Mouse (Mus musculus): Measurements from ENCODE around the gene Sumo2. TPM values are rescaled to one million over a fixed set of nuclear protein-coding genes. Genes with fewer than 3 reads are reported as not detected.

Gene Sumo2
- polyA plus RNA-seq, 1 experiment: 303 TPM

DNA sequence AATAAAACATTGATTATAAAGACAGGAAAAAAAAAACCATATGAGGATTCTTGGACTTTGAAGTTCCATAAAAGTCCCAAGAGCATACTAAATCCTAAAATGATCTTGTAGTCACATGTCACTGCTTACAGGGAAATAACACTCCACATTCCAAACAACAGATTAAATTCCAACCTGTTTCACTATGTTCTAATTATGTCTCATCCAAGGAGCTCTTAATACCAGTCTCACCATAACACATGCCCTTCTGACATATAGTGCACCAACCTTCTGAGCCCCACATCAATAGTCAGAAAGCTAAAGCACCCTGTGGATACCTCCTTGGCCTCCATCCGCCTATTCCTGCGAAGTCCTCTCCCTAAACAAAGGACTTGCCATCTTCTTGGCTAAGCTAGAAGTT lies 15.9 kb downstream of the Sumo2 start:
- no peak overlapping the region for H3K27ac ChIP-seq (ENCODE audit: insufficient read depth, low read depth, low read length)
- TF ChIP-seq CTCF (IDR thresholded peaks at IDR 0.05; ENCODE audit: low read depth, low read length): no peak
- TF ChIP-seq POLR2A (IDR thresholded peaks at IDR 0.05; ENCODE audit: borderline replicate concordance, low read depth, low read length): no peak
- no peak overlapping the region for H3K4me3 ChIP-seq (ENCODE audit: insufficient read depth, low read length)
- peaks cover 2% of the 10 kb centered on the region; the same call in 1 of the 2 replicates for H3K4me1 ChIP-seq (ENCODE audit: control insufficient read depth, insufficient read depth, low read length)

DNA sequence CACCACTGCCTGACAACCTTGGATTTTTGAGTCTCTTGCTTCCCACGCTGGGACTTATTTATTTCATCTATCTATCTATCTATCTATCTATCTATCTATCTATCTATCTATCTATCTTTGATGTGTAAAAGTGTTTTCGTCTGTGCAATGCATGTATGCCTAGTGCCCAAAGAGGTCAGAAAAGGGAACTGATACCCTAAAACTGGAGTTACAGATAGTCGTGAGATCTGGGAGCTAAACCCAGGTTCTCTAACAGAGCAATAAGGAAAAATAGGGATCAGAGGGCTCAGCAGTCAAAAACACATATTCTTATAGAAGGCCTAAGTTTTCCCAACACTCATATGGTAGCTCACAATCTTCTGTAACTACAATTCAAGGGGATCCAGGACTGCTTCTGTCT lies 16.5 kb downstream of the Sumo2 start:
- TF ChIP-seq POLR2A (IDR thresholded peaks at IDR 0.05; ENCODE audit: borderline replicate concordance, low read depth, low read length): no peak
- no peak for TF ChIP-seq CTCF (IDR thresholded peaks at IDR 0.05; ENCODE audit: low read depth, low read length)
- Histone ChIP-seq H3K4me3 (ENCODE audit: insufficient read depth, low read length) (no peak overlapping the region), H3K27ac (ENCODE audit: insufficient read depth, low read depth, low read length) (no peak overlapping the region), H3K4me1 (ENCODE audit: control insufficient read depth, insufficient read depth, low read length) (peaks cover 5% of the 10 kb centered on the region)

DNA sequence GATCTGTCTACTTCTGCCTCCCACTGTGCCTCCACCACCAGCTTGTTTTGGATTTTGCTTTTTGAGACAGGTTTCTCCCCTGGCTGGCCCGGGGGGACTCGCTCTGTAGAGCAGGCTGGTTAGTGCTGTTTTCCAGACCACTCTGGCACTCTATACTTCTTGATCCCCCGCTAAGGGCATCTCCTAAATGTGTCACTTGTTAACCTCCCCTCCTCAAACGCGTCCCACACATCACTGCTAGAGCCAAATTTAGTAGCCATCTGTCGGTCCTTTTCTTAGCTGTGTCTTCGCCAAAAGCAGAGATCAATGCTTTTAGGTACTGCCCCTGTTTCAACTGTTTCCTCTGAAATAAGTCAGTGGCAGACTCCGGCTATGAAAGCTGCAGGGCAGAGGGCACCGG lies 17.4 kb downstream of the Sumo2 start:
- Histone ChIP-seq H3K27ac (ENCODE audit: insufficient read depth, low read depth, low read length) (no peak overlapping the region), H3K4me1 (ENCODE audit: control insufficient read depth, insufficient read depth, low read length) (peaks cover 5% of the 10 kb centered on the region), H3K4me3 (ENCODE audit: insufficient read depth, low read length) (no peak overlapping the region)
- TF ChIP-seq CTCF (IDR thresholded peaks at IDR 0.05; ENCODE audit: low read depth, low read length) (no peak), POLR2A (IDR thresholded peaks at IDR 0.05; ENCODE audit: borderline replicate concordance, low read depth, low read length) (no peak)

DNA sequence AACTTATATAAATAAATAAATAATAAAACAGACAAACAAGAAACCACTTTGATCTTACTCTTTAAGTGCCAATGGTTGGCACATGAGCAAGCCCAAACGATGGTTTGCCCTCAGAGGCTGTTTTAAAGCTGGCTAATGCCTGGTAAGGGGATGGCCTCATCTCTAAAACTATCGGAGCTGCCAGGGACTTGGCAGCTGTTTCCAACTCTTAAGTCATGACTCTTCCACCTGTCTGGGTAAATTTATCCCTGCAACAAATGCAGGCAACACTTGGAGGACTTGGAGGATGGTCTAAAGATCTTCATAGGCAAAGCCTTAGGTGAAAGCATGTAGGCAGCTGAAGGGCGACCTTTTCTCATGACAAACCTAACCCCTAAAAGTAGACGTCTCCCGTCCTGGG lies 19.1 kb downstream of the Sumo2 start:
- no peak overlapping the region for H3K27ac ChIP-seq (ENCODE audit: insufficient read depth, low read depth, low read length)
- no peak for TF ChIP-seq CTCF (IDR thresholded peaks at IDR 0.05; ENCODE audit: low read depth, low read length)
- no peak for TF ChIP-seq POLR2A (IDR thresholded peaks at IDR 0.05; ENCODE audit: borderline replicate concordance, low read depth, low read length)
- peaks cover 11% of the 10 kb centered on the region for H3K4me1 ChIP-seq (ENCODE audit: control insufficient read depth, insufficient read depth, low read length)
- no peak overlapping the region for H3K4me3 ChIP-seq (ENCODE audit: insufficient read depth, low read length)

DNA sequence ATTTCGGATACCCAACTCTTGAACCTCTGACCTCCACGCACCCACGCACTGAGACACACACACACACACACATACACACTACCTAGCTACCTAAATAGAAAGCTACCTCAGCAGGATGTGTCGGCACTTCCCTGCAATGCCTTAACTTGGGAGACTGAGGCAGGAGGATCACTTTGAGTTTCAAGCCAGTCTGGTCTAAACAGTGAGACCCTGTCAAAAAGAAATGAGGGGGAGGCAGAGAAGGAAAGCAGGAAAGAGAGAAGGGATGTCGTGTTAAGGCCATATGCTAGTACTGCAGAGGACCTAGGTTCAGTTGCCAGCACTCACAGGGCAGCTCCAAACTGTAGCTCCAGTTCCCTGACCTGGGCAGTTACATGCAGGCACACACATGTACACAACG lies 21.1 kb downstream of the Sumo2 start:
- no peak for TF ChIP-seq POLR2A (IDR thresholded peaks at IDR 0.05; ENCODE audit: borderline replicate concordance, low read depth, low read length)
- no peak for TF ChIP-seq CTCF (IDR thresholded peaks at IDR 0.05; ENCODE audit: low read depth, low read length)
- no peak overlapping the region for H3K27ac ChIP-seq (ENCODE audit: insufficient read depth, low read depth, low read length)
- peaks cover 28% of the 10 kb centered on the region for H3K4me1 ChIP-seq (ENCODE audit: control insufficient read depth, insufficient read depth, low read length)
- H3K4me3 ChIP-seq (ENCODE audit: insufficient read depth, low read length): no peak overlapping the region

DNA sequence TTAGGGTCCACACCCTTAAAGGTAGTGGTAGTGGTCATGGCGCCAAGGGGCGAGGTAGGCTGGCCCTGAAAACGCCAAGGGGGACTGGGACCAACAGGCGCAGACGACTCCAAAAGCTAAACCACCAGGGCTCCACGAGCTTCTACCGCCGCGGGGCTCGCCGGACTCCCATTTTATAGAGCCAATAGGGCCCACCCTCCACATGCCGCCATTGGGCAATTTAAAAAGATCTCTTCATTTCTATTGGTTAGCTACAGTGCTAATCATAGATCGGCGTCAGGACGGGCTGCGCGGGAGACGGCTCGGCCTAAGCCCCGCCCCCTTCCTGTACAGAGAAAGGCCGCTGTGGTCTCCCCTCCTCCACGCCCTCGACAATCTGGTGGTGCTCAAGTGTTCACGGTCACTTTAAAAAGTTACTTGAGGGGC lies 21.8 kb downstream of the Sumo2 start, which contains the start of gene Jpt1:
Gene Jpt1, minus strand, starts transcription at position 150 of the 426 bp plus-strand sequence.
- Histone ChIP-seq H3K27ac (ENCODE audit: insufficient read depth, low read depth, low read length) (peak within 1 kb of the TSS; percentile 76), H3K4me3 (ENCODE audit: insufficient read depth, low read length) (peak within 1 kb of the TSS; percentile 99), H3K4me1 (ENCODE audit: control insufficient read depth, insufficient read depth, low read length) (peaks cover 31% of the 10 kb centered on the region)
- no peak for TF ChIP-seq CTCF (IDR thresholded peaks at IDR 0.05; ENCODE audit: low read depth, low read length)
- TF ChIP-seq POLR2A (IDR thresholded peaks at IDR 0.05; ENCODE audit: borderline replicate concordance, low read depth, low read length): peak; percentile 98

DNA sequence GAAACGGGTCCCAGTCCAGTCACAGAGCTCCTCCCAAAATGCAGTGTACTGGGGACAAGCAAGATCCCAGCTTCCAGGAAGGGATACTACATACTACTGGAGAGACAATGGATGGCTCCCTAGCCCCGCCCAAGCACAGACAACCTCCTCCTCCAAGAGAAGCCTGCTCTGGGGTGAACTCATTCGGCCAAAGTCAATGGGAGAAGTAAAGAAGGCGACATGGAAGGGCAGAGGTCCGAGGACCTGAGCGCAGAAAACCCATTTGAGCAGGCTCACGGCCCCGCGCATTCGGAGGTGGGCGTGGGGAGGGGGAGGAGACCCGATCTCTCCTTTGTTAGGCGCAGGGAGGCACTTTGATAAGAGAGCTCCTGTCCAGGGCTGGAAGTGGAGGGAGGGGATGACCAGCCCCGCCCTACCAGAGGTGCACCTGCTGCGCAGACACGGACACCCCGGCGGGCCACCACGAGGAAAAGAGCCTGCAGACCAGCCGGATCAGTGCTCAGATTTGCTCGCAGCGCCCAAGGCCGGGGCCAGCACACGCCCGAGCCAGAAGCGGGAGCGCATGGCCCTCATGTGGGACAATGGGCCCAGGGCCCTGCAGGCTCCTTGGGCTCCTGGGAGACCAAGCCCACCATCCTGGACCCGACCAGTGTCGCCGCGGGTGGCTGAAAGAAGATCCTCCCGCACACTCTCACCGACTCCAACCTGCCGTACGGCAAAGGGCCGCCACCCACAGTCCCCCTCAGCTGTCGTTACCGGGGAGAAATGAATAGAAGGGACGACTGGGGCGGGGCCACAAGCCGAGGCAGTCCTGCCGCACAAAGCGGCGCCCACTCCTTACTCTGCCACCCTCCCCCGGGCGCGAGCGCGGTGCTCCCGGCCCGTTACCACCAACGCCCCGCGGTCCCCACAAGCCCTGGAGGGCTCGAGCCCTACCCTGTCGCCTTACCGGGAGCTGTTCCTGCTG lies 22.5 kb downstream of the Sumo2 start:
- no peak for TF ChIP-seq POLR2A (IDR thresholded peaks at IDR 0.05; ENCODE audit: borderline replicate concordance, low read depth, low read length)
- TF ChIP-seq CTCF (IDR thresholded peaks at IDR 0.05; ENCODE audit: low read depth, low read length): no peak
- Histone ChIP-seq H3K4me3 (ENCODE audit: insufficient read depth, low read length) (peak overlapping the region; percentile 99), H3K4me1 (ENCODE audit: control insufficient read depth, insufficient read depth, low read length) (peaks cover 34% of the 10 kb centered on the region), H3K27ac (ENCODE audit: insufficient read depth, low read depth, low read length) (peak overlapping the region; percentile 76)

DNA sequence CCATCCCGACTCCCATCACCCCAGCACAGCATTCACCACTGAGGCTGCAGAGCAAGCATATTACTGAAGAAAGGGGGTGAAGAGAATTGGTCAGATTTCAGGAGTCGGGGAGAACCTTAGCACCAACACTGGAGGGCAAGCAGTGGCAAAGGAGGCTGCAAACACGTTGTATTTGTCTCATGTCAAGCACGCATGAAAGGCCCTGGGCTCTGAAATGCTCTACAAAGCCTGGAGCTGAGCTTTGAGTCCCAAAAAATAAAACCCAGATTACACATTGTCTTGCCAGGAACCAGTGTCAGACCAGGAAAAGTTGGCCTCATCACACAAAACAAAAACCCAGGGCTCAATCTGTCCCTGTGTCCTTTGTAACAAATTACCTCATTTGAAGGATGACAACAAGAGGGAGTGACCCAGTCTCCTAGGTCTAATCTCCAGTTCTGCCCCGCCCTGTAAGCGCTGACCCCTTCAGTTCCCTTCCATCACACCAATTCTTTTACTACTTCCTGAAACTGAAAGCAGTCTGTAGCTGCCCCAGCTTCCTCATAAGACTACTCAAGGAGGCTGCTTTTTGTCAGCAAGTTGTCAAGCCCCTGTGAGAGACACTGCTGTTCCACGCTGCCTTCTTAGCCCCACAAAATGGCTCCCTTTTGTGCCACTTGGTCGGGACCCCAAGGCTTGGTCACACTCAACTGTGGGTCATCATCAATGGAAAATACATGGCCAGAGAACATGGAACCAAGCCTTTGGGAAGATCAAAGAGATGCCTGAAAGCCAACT lies 23.5 kb downstream of the Sumo2 start:
- Histone ChIP-seq H3K27ac (ENCODE audit: insufficient read depth, low read depth, low read length) (peak overlapping the region; percentile 76), H3K4me1 (ENCODE audit: control insufficient read depth, insufficient read depth, low read length) (peaks cover 41% of the 10 kb centered on the region), H3K4me3 (ENCODE audit: insufficient read depth, low read length) (peak overlapping the region; percentile 99)
- TF ChIP-seq CTCF (IDR thresholded peaks at IDR 0.05; ENCODE audit: low read depth, low read length) (no peak), POLR2A (IDR thresholded peaks at IDR 0.05; ENCODE audit: borderline replicate concordance, low read depth, low read length) (no peak)

DNA sequence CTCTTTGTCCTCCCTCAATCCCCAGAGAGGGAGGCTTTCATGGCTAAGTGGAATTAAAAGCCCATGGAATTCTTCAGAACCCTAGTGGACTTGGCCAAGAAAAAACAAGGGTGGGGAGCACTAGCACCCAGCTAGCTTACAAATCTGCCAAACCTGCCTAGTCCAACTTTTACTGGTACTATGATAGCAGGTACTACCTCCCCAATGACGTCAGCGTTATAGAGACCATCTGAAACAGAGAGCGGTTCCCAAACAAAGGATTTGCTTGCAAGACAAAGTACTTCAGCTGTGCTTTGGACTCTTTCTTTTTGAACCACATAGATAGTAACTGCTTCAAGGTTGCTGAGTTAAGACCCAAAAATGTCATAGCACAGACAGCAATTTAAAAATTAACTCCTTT lies 24.1 kb downstream of the Sumo2 start:
- Histone ChIP-seq H3K4me3 (ENCODE audit: insufficient read depth, low read length) (peak overlapping the region; percentile 99), H3K27ac (ENCODE audit: insufficient read depth, low read depth, low read length) (peak overlapping the region; percentile 49), H3K4me1 (ENCODE audit: control insufficient read depth, insufficient read depth, low read length) (peaks cover 41% of the 10 kb centered on the region)
- no peak for TF ChIP-seq POLR2A (IDR thresholded peaks at IDR 0.05; ENCODE audit: borderline replicate concordance, low read depth, low read length)
- no peak for TF ChIP-seq CTCF (IDR thresholded peaks at IDR 0.05; ENCODE audit: low read depth, low read length)
